Mouse (Mus musculus) bone marrow, adult 2 months (tissue): ENCODE measurements around the gene Ubtd2.

ENCODE experiments used
- CTCF ChIP-seq: fragments of 200-500 bp; IDR thresholded peaks from 2 replicates; pipeline ENCODE4 v1.5.1; 2011; ENCODE audit warnings: low read length, control low read depth; ENCODE audit not compliant: control insufficient read depth, insufficient read depth
- POLR2A ChIP-seq: fragments of 200-500 bp; IDR thresholded peaks from 2 replicates; pipeline ENCODE4 v1.6.1; 2011; ENCODE audit warnings: low read depth, mild to moderate bottlenecking, control low read depth, low read length, borderline replicate concordance; ENCODE audit not compliant: control insufficient read depth

GRCm38 (mm10) chr11:32562706-32563105, 107.5 kb downstream of the Ubtd2 start:
- TF ChIP-seq CTCF (no peak), POLR2A (no peak)
